Mouse (Mus musculus): ENCODE measurements around the gene Vac14.

GRCm38 (mm10) chr8:110725084-110725838 is 106.9 kb downstream of the Vac14 start:
- TF ChIP-seq TAL1 (IDR thresholded peaks at IDR 0.05; ENCODE audit: low read length), result no peak
- TF ChIP-seq GATA1 (IDR thresholded peaks at IDR 0.05; ENCODE audit: low read length), result no peak
